Comparison of ENCODE assay signal across 8 mouse cellular contexts in genomic region chr17:75551512-75552400, GRCm38 (mm10). TPM values are rescaled to one million over a fixed set of nuclear protein-coding genes. Genes with fewer than 3 reads are reported as not detected.
A peak's percentile ranks its signal among the peaks of the same experiment; 100 is the strongest.
DNase-seq lines count a peak whose midpoint lies in the region; ATAC-seq and TF ChIP-seq lines count a peak whose summit lies in the region.

Gene Fam98a, minus strand, starts transcription at chr17:75551946.

- TF ChIP-seq CTCF in E14TG2a.4 (conservative IDR thresholded peaks at IDR 0.05; ENCODE audit: low read length): no peak
- TF ChIP-seq CTCF in heart, postnatal 0 days (IDR thresholded peaks at IDR 0.05; ENCODE audit: low read depth): peak; percentile 82
- TF ChIP-seq CTCF in testis, adult 2 months (IDR thresholded peaks at IDR 0.05; ENCODE audit: control insufficient read depth, insufficient read depth, insufficient replicate concordance, low read depth, low read length): peak; percentile 33; the same call in 1 of the 2 replicates

- peaks cover 26% of the 10 kb centered on the region for H3K9me3 ChIP-seq in E14TG2a.4 (ENCODE audit: low read length)
- no peaks in the 10 kb centered on the region for H3K9me3 ChIP-seq in forebrain, embryonic 12.5 days
- no peaks in the 10 kb centered on the region for H3K9me3 ChIP-seq in heart, postnatal 0 days (replicated peaks; ENCODE audit: control insufficient read depth, low read length)
- H3K9me3 ChIP-seq in liver, embryonic 16.5 days (replicated peaks; ENCODE audit: control insufficient read depth, low read length): no peaks in the 10 kb centered on the region
- H3K9me3 ChIP-seq in neural tube, embryonic 13.5 days: no peaks in the 10 kb centered on the region

- peak within 1 kb of the TSS; percentile 96 for H3K4me3 ChIP-seq in E14TG2a.4 (replicated peaks; ENCODE audit: low read length)
- peak within 1 kb of the TSS; percentile 84 for H3K4me3 ChIP-seq in forebrain, embryonic 12.5 days (replicated peaks)
- peak within 1 kb of the TSS; percentile 73 for H3K4me3 ChIP-seq in heart, postnatal 0 days (ENCODE audit: low read depth, low read length)
- peak within 1 kb of the TSS; percentile 83 for H3K4me3 ChIP-seq in liver, embryonic 16.5 days (ENCODE audit: low read depth, low read length)
- peak within 1 kb of the TSS; percentile 76 for H3K4me3 ChIP-seq in neural tube, embryonic 13.5 days
- H3K4me3 ChIP-seq in testis, adult 2 months (ENCODE audit: control insufficient read depth, low read depth, low read length): peak within 1 kb of the TSS; percentile 94

- H3K36me3 ChIP-seq in E14TG2a.4 (ENCODE audit: insufficient read depth, low read length): peaks cover 12% of the 10 kb centered on the region
- peaks cover 8% of the 10 kb centered on the region for H3K36me3 ChIP-seq in forebrain, embryonic 12.5 days (replicated peaks)
- H3K36me3 ChIP-seq in heart, postnatal 0 days (replicated peaks; ENCODE audit: control insufficient read depth, insufficient read depth, low read length): peaks cover 14% of the 10 kb centered on the region; the same call in 1 of the 2 replicates
- no peaks in the 10 kb centered on the region for H3K36me3 ChIP-seq in liver, embryonic 16.5 days (ENCODE audit: control insufficient read depth, insufficient read depth)
- H3K36me3 ChIP-seq in neural tube, embryonic 13.5 days: peaks cover 8% of the 10 kb centered on the region
- no peaks in the 10 kb centered on the region for H3K36me3 ChIP-seq in testis, adult 2 months (ENCODE audit: control insufficient read depth, insufficient read depth, low read length)

- TF ChIP-seq POLR2A in testis, adult 2 months (IDR thresholded peaks at IDR 0.05; ENCODE audit: control insufficient read depth, low read depth, low read length): peak; percentile 87; the same call in 1 of the 2 replicates

- peak within 1 kb of the TSS; percentile 81 for H3K9ac ChIP-seq in forebrain, embryonic 12.5 days
- H3K9ac ChIP-seq in heart, postnatal 0 days (replicated peaks; ENCODE audit: low read depth, low read length): peak within 1 kb of the TSS; percentile 72
- peak within 1 kb of the TSS; percentile 82 for H3K9ac ChIP-seq in liver, embryonic 16.5 days (ENCODE audit: low read depth, low read length)
- peak within 1 kb of the TSS; percentile 89 for H3K9ac ChIP-seq in neural tube, embryonic 13.5 days

- under 1% methylated on average over 56 of the region's 56 CpGs for WGBS in forebrain, embryonic 12.5 days
- under 1% methylated on average over 56 of the region's 56 CpGs for WGBS in heart, postnatal 0 days
- WGBS in liver, embryonic 16.5 days (ENCODE audit: insufficient replicate concordance): under 1% methylated on average over 56 of the region's 56 CpGs
- under 1% methylated on average over 56 of the region's 56 CpGs for WGBS in neural tube, embryonic 13.5 days

- H3K27ac ChIP-seq in forebrain, embryonic 12.5 days: no peak within 1 kb of the TSS
- peak within 1 kb of the TSS; percentile 80 for H3K27ac ChIP-seq in heart, postnatal 0 days (ENCODE audit: low read depth)
- peak within 1 kb of the TSS; percentile 66 for H3K27ac ChIP-seq in liver, embryonic 16.5 days (ENCODE audit: low read length)
- H3K27ac ChIP-seq in neural tube, embryonic 13.5 days (replicated peaks): peak within 1 kb of the TSS; percentile 64
- H3K27ac ChIP-seq in testis, adult 2 months (ENCODE audit: control insufficient read depth, insufficient read depth, low read depth, low read length): peak within 1 kb of the TSS; percentile 67

- ATAC-seq in forebrain, embryonic 12.5 days (ENCODE audit: low FRiP score): peak; percentile 99
- peak; percentile 97 for ATAC-seq in heart, postnatal 0 days (ENCODE audit: insufficient read depth, low read depth)
- peak; percentile 95 for ATAC-seq in liver, embryonic 16.5 days (ENCODE audit: low read depth)
- ATAC-seq in neural tube, embryonic 13.5 days (ENCODE audit: low read depth): peak; percentile 99

- H3K4me1 ChIP-seq in E14TG2a.4 (replicated peaks; ENCODE audit: low read depth, low read length): peaks cover 13% of the 10 kb centered on the region
- H3K4me1 ChIP-seq in forebrain, embryonic 12.5 days: peaks cover 7% of the 10 kb centered on the region
- H3K4me1 ChIP-seq in heart, postnatal 0 days (ENCODE audit: control insufficient read depth, insufficient read depth): 0 out of 2 replicates have a peak, but pooled peaks cover 6% of the 10 kb centered on the region
- H3K4me1 ChIP-seq in liver, embryonic 16.5 days (ENCODE audit: control insufficient read depth, low read depth, low read length): peaks cover 14% of the 10 kb centered on the region
- H3K4me1 ChIP-seq in neural tube, embryonic 13.5 days (replicated peaks): peaks cover 21% of the 10 kb centered on the region
- H3K4me1 ChIP-seq in testis, adult 2 months (ENCODE audit: control insufficient read depth, insufficient read depth, low read length): peaks cover 3% of the 10 kb centered on the region

- H3K27me3 ChIP-seq in E14TG2a.4 (ENCODE audit: insufficient read depth, low read length): no peaks in the 10 kb centered on the region
- H3K27me3 ChIP-seq in forebrain, embryonic 12.5 days: no peaks in the 10 kb centered on the region
- H3K27me3 ChIP-seq in heart, postnatal 0 days (ENCODE audit: control insufficient read depth, insufficient read depth, low read length): no peaks in the 10 kb centered on the region
- H3K27me3 ChIP-seq in liver, embryonic 16.5 days (ENCODE audit: control insufficient read depth, insufficient read depth, low read depth, low read length): no peaks in the 10 kb centered on the region
- no peaks in the 10 kb centered on the region for H3K27me3 ChIP-seq in neural tube, embryonic 13.5 days
- no peaks in the 10 kb centered on the region for H3K27me3 ChIP-seq in testis, adult 2 months (ENCODE audit: control insufficient read depth, insufficient read depth, low read length)

- DNase-seq in c-Kit-positive CD71-positive TER-119-positive erythroid progenitor cells, embryonic 14.5 days (ENCODE audit: low spot score): peak; percentile 97
- DNase-seq in heart, postnatal 0 days (ENCODE audit: low spot score): peak; percentile 99
- DNase-seq in kidney, postnatal 4 days: peak; percentile 99

- peak within 1 kb of the TSS; percentile 78 for H3K4me2 ChIP-seq in forebrain, embryonic 12.5 days
- peak within 1 kb of the TSS; percentile 88 for H3K4me2 ChIP-seq in heart, postnatal 0 days (ENCODE audit: low read depth, low read length)
- peak within 1 kb of the TSS; percentile 90 for H3K4me2 ChIP-seq in liver, embryonic 16.5 days (ENCODE audit: low read depth, low read length)
- peak within 1 kb of the TSS; percentile 70 for H3K4me2 ChIP-seq in neural tube, embryonic 13.5 days

- TF ChIP-seq EP300 in heart, postnatal 0 days (IDR thresholded peaks at IDR 0.05; ENCODE audit: low read depth): no peak

RNA-seq across cellular contexts. Expression of gene Fam98a, which starts in this region (rescaled TPM):
- polyA plus RNA-seq in forebrain, embryonic 12.5 days (2016; fragmentation: Nextera tagmentation; extraction: Ambion mirVana): 29.0 and 35.7 TPM in 2 replicates
- 6.9 and 7.7 TPM in 2 replicates for total RNA-seq in heart, postnatal 0 days (2014; rRNA removed; ENCODE audit: low replicate concordance)
- 19.3 and 20.8 TPM in 2 replicates for polyA plus RNA-seq in heart, postnatal 0 days (2015; fragmentation: Nextera tagmentation; extraction: Ambion mirVana)
- 10.7 and 11.1 TPM in 2 replicates for polyA plus RNA-seq in liver, embryonic 16.5 days (2015; fragmentation: Nextera tagmentation; extraction: Ambion mirVana)
- 31.5 and 38.3 TPM in 2 replicates for polyA plus RNA-seq in neural tube, embryonic 13.5 days (2015; fragmentation: Nextera tagmentation; extraction: Ambion mirVana)
- 52.2 and 57.9 TPM in 2 replicates for polyA plus RNA-seq in testis, adult 2 months (2012; rRNA removed)
